Mouse (Mus musculus) brain, embryonic 14.5 days (tissue): Measurements from ENCODE around the gene Erbb2.

ENCODE experiments used
- CTCF ChIP-seq: fragments of 200-500 bp; IDR thresholded peaks from 2 replicates; pipeline ENCODE4 v1.5.1; 2012; ENCODE audit warnings: inconsistent platforms, mild to moderate bottlenecking, moderate library complexity, borderline replicate concordance; ENCODE audit not compliant: insufficient read depth, insufficient read length; ENCODE audit errors: extremely low read depth
- POLR2A ChIP-seq: fragments of 200-500 bp; IDR thresholded peaks from 2 replicates; pipeline ENCODE4 v1.6.1; 2012; ENCODE audit warnings: mild to moderate bottlenecking, inconsistent platforms, borderline replicate concordance; ENCODE audit not compliant: poor library complexity, insufficient read depth, insufficient read length, severe bottlenecking; ENCODE audit errors: extremely low read depth

DNA sequence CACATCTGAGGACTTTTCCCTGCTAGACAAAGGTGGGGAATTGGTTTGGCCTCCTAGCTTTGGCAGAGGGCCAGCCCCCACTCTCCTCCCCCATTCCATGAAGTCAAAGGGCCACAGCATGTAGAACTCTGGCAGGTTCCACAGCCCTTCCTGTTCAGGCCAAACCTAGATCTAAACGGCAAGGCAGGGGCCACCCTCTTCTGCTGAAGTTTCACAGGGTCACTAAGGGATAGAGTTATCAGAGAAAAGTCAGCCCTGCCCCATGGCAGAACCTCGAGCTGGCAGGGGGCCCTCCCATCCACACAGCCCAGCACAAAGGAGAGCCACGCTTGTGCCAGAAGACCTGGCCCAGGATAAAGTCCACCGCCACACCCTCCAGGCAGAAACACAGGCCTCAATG lies 17.2 kb upstream of the Erbb2 start:
- TF ChIP-seq CTCF = no peak
- TF ChIP-seq POLR2A = no peak
